Mouse (Mus musculus) brain, embryonic 14.5 days (tissue): ENCODE data around the gene Wdcp.

ENCODE experiments used
- CTCF ChIP-seq: fragments of 200-500 bp; IDR thresholded peaks from 2 replicates; pipeline ENCODE4 v1.5.1; 2012; ENCODE audit warnings: inconsistent platforms, mild to moderate bottlenecking, moderate library complexity, borderline replicate concordance; ENCODE audit not compliant: insufficient read depth, insufficient read length; ENCODE audit errors: extremely low read depth
- POLR2A ChIP-seq: fragments of 200-500 bp; IDR thresholded peaks from 2 replicates; pipeline ENCODE4 v1.6.1; 2012; ENCODE audit warnings: mild to moderate bottlenecking, inconsistent platforms, borderline replicate concordance; ENCODE audit not compliant: poor library complexity, insufficient read depth, insufficient read length, severe bottlenecking; ENCODE audit errors: extremely low read depth

DNA sequence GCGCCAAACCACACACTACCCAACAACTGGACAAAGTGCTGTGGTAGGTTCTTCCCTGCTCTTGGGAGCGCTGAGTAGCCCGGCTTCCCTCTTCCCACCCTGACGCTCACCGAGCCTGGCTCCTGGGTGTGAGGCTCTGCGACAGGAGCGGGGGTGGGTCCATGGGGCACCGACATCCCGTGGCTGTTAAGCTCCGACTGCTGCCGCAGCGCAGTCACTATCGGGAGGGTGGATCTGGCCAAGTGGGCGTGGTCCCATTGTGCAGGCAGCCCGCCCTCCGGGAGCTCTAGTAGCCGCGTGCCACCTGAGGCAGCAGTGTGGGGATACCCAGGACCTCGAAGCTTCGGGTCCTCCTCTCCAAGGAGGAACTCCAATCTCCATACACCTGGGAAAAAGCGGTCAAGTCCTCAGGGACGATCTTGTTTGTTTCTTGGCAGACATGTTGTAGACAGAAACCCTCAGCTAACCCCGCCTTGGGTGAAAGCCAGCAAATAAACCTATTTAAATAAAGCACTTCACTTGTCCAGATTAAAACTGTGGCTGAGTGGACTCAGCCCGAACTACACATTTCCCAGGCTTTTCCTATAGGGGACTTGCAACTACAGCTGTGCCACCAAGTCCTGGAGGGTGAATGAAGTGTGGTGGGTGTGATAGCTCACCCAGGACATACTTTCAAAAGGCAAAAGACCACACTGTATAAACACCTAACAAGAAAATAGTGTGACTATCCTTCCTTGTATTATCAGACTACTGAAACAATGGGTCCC lies 31.2 kb downstream of the Wdcp start, which contains the start of gene Mfsd2b:
- no peak for TF ChIP-seq CTCF
- no peak for TF ChIP-seq POLR2A
